Mouse (Mus musculus): ENCODE measurements around the gene Senp5. TPM values are rescaled to one million over a fixed set of nuclear protein-coding genes. Genes with fewer than 3 reads are reported as not detected.

Gene Senp5
- polyA plus RNA-seq, 1 experiment from 2014 or later: 16.1 TPM

DNA sequence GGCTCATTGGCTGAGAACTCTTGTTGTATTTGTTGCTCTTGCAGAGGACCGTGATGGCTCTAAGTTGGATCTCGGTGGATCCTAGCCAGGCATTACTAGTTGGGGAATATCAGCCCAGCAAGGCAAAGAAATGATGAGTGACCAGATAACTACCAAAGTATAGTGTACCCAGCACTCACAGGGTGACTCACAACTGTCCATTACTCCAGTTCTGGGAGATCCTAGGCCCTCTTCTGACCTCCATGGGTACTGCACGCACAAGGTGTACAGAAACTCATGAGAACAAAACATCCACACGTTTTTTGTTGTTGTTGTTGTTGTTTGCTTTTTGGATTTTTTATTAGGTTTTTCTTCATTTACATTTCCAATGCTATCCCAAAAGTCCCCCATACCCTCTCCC lies 66.5 kb downstream of the Senp5 start:
- no peak for ATAC-seq (replicated peaks; ENCODE audit: low FRiP score)

GRCm38 (mm10) chr16:31935091-31935979 lies 67.8 kb downstream of the Senp5 start:
- Histone ChIP-seq H3K4me3 (replicated peaks) (peak overlapping the region; percentile 31), H3K27ac (no peak overlapping the region), H3K36me3 (no peaks in the 10 kb centered on the region), H3K9ac (peak overlapping the region; percentile 29; the same call in 1 of the 2 replicates), H3K4me1 (peaks cover 30% of the 10 kb centered on the region), H3K4me2 (peak overlapping the region; percentile 63), H3K9me3 (replicated peaks) (no peaks in the 10 kb centered on the region), H3K27me3 (peaks cover 45% of the 10 kb centered on the region)
- WGBS: 5% methylated on average over 36 of the region's 36 CpGs
- peak; percentile 7; the same call in 1 of the 2 replicates for ATAC-seq (replicated peaks; ENCODE audit: low FRiP score)

More for the DNA sequence above, 66.5 kb downstream of the Senp5 start:
- Histone ChIP-seq H3K36me3 (no peaks in the 10 kb centered on the region), H3K4me3 (replicated peaks) (no peak overlapping the region), H3K4me1 (peaks cover 28% of the 10 kb centered on the region), H3K27ac (no peak overlapping the region), H3K9me3 (replicated peaks) (no peaks in the 10 kb centered on the region), H3K27me3 (peaks cover 45% of the 10 kb centered on the region), H3K9ac (no peak overlapping the region), H3K4me2 (no peak overlapping the region)
- WGBS: 80% methylated on average over 4 of the region's 4 CpGs

- Histone ChIP-seq H3K4me2 (peak overlapping the region; percentile 98), H3K9ac (0 out of 2 replicates have a peak overlapping the region, but pooled peaks have one; percentile 29), H3K36me3 (no peaks in the 10 kb centered on the region), H3K4me3 (replicated peaks) (peak overlapping the region; percentile 31), H3K27me3 (peaks cover 45% of the 10 kb centered on the region), H3K27ac (no peak overlapping the region), H3K9me3 (replicated peaks) (no peaks in the 10 kb centered on the region), H3K4me1 (peaks cover 30% of the 10 kb centered on the region)
- 19% methylated on average over 13 of the region's 13 CpGs for WGBS
- no peak for ATAC-seq (replicated peaks; ENCODE audit: low FRiP score)
Measured at GRCm38 (mm10) chr16:31934550-31935010, 68.5 kb downstream of the Senp5 start.

DNA sequence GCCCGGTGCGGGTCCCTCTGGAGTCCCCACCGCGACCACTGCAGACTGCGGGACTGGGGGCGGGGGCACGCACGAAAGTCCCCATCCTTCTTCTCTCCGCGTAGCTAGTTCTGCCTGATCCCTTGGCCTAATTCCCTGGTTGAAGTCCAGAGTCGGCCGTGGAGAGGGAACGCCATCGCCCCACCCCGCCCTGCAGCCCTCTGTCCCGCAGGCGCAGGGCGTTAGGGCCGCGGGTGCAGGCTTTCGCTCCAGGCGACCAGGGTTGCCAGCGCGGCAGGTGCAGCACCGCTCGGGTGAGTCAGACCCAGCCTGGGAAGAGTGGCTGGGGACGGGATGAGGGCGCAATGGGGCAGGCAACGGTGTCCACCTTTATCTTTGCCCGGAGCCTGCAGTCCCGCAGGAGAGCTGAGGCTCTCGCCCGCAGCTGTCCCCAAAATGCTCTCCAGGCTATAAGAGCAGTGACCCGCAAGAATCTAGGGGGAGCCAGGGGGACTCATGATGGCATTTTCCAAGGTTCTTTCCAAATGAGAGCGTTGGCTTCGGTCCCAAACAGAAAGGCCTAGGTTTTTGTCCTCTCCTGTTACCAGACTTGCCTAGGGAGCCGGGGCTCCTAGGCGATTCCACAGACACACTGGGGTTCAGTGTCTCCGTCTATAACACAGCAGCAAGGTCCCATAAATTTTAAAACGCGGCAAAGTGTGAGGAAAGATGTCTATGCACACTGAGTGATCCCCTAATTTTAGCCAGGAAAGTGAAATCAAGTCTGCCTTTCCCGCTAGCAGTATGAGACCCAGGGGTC lies 69.1 kb downstream of the Senp5 start, which contains the start of gene Pigz:
Pigz (plus strand) TSS at position 101 of the 799 bp plus-strand sequence.
- H3K27me3 ChIP-seq: peaks cover 45% of the 10 kb centered on the region
- H3K27ac ChIP-seq: peak within 1 kb of the TSS; percentile 46; the same call in 1 of the 2 replicates
- H3K4me2 ChIP-seq: peak within 1 kb of the TSS; percentile 98
- no peaks in the 10 kb centered on the region for H3K36me3 ChIP-seq
- H3K9me3 ChIP-seq (replicated peaks): no peaks in the 10 kb centered on the region
- H3K9ac ChIP-seq: peak within 1 kb of the TSS; percentile 48
- 8% methylated on average over 42 of the region's 42 CpGs for WGBS
- peaks cover 30% of the 10 kb centered on the region for H3K4me1 ChIP-seq
- no peak for ATAC-seq (replicated peaks; ENCODE audit: low FRiP score)
- H3K4me3 ChIP-seq (replicated peaks): peak within 1 kb of the TSS; percentile 57

- Histone ChIP-seq H3K9me3 (replicated peaks) (no peaks in the 10 kb centered on the region), H3K4me2 (peak overlapping the region; percentile 98), H3K4me1 (peaks cover 30% of the 10 kb centered on the region), H3K9ac (peak overlapping the region; percentile 48), H3K4me3 (replicated peaks) (peak overlapping the region; percentile 57), H3K36me3 (no peaks in the 10 kb centered on the region), H3K27me3 (peaks cover 45% of the 10 kb centered on the region), H3K27ac (peak overlapping the region; percentile 46; the same call in 1 of the 2 replicates)
- peak; percentile 89 for ATAC-seq (replicated peaks; ENCODE audit: low FRiP score)
- under 1% methylated on average over 49 of the region's 50 CpGs for WGBS
Measured at GRCm38 (mm10) chr16:31932840-31933697, 70.0 kb downstream of the Senp5 start.

- 64% methylated on average over 5 of the region's 5 CpGs for WGBS
- H3K4me2 ChIP-seq: peak overlapping the region; percentile 98; the same call in 1 of the 2 replicates
- no peaks in the 10 kb centered on the region for H3K9me3 ChIP-seq (replicated peaks)
- H3K27ac ChIP-seq: no peak overlapping the region
- peaks cover 30% of the 10 kb centered on the region for H3K4me1 ChIP-seq
- no peak overlapping the region for H3K9ac ChIP-seq
- no peak overlapping the region for H3K4me3 ChIP-seq (replicated peaks)
- peaks cover 45% of the 10 kb centered on the region for H3K27me3 ChIP-seq
- H3K36me3 ChIP-seq: no peaks in the 10 kb centered on the region
- ATAC-seq (replicated peaks; ENCODE audit: low FRiP score): no peak
Measured at GRCm38 (mm10) chr16:31932255-31932654, 70.8 kb downstream of the Senp5 start.

DNA sequence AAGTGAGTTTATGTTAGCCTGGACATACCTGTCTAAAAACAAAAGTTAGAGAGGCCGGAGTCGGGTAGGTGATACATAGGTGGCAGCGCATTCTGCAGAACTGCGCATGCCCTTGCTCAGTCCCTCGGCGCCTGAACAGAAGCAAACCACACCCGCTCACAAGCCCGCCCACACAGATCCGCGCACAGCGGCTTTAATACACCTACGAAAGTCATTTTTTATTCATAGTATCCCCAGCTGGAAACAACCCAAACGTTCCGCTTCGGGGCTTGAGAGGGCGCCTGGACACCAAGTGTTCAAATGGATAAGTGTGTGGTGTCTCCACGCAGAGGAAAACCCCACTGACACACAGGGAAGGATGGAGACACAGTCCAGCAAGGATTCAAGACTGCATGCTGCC lies 71.8 kb downstream of the Senp5 start:
- Histone ChIP-seq H3K27me3 (peaks cover 39% of the 10 kb centered on the region), H3K4me1 (peaks cover 31% of the 10 kb centered on the region), H3K36me3 (no peaks in the 10 kb centered on the region), H3K9ac (no peak overlapping the region), H3K4me2 (no peak overlapping the region), H3K4me3 (replicated peaks) (no peak overlapping the region), H3K9me3 (replicated peaks) (no peaks in the 10 kb centered on the region), H3K27ac (no peak overlapping the region)
- 52% methylated on average over 17 of the region's 17 CpGs for WGBS
- no peak for ATAC-seq (replicated peaks; ENCODE audit: low FRiP score)

DNA sequence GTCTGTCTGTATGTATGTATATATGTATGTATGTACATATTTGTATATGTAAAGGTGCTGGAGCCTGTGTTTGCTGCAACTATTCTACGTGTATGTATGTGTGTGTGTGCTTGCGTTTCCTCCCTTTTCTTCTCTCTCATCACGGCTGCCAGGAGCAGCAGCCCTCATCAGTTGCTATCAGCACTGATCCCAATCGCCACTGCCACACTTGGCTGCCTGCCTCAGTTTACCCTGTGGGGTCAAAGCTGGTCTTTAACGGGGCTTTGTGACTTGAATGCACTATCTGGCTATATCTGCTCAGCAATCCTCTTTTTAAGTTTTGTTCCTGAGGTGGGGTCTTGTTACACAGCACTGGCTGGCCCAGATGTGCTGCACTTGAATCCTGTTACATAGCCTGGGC lies 75.7 kb downstream of the Senp5 start:
- WGBS: 85% methylated on average over 5 of the region's 5 CpGs
- H3K4me3 ChIP-seq (replicated peaks): no peak overlapping the region
- H3K27me3 ChIP-seq: peaks cover 4% of the 10 kb centered on the region; the same call in 1 of the 2 replicates
- no peak overlapping the region for H3K27ac ChIP-seq
- no peak overlapping the region for H3K9ac ChIP-seq
- no peak for ATAC-seq (replicated peaks; ENCODE audit: low FRiP score)
- H3K4me2 ChIP-seq: no peak overlapping the region
- peaks cover 15% of the 10 kb centered on the region for H3K4me1 ChIP-seq
- no peaks in the 10 kb centered on the region for H3K36me3 ChIP-seq
- no peaks in the 10 kb centered on the region for H3K9me3 ChIP-seq (replicated peaks)

GRCm38 (mm10) chr16:31926547-31927182 lies 76.4 kb downstream of the Senp5 start:
- ATAC-seq (replicated peaks; ENCODE audit: low FRiP score): no peak; the same call in 1 of the 2 replicates
- no peaks in the 10 kb centered on the region for H3K9me3 ChIP-seq (replicated peaks)
- WGBS: 79% methylated on average over 13 of the region's 13 CpGs
- no peaks in the 10 kb centered on the region; the same call in 1 of the 2 replicates for H3K27me3 ChIP-seq
- no peaks in the 10 kb centered on the region for H3K36me3 ChIP-seq
- no peak overlapping the region for H3K4me2 ChIP-seq
- H3K9ac ChIP-seq: no peak overlapping the region
- peak overlapping the region; percentile 70 for H3K27ac ChIP-seq
- peaks cover 15% of the 10 kb centered on the region for H3K4me1 ChIP-seq
- H3K4me3 ChIP-seq (replicated peaks): no peak overlapping the region

DNA sequence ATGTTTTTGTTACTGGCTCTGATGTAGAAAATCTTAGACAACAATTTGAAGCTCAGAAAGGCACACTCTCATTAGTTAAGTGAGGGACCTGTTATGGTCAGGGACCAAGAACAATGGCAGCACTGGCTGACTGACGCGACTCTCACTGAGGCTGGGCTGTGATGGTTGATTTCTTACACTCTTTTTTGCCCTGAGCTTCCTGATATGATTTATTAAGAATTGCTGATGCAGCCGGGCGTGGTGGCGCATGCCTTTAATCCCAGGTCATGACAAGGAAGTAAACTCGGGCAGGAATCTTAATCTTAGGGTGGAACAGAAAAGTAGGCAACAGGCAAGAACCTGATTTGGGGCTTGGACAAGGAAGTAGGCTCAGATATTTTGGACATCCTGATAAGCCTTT lies 77.0 kb downstream of the Senp5 start:
- peak overlapping the region; percentile 70 for H3K27ac ChIP-seq
- 80% methylated on average over 6 of the region's 6 CpGs for WGBS
- H3K9ac ChIP-seq: no peak overlapping the region
- no peak overlapping the region for H3K4me2 ChIP-seq
- no peaks in the 10 kb centered on the region for H3K27me3 ChIP-seq
- no peak overlapping the region for H3K4me3 ChIP-seq (replicated peaks)
- no peaks in the 10 kb centered on the region for H3K9me3 ChIP-seq (replicated peaks)
- no peaks in the 10 kb centered on the region for H3K36me3 ChIP-seq
- no peak for ATAC-seq (replicated peaks; ENCODE audit: low FRiP score)
- peaks cover 13% of the 10 kb centered on the region; the same call in 1 of the 2 replicates for H3K4me1 ChIP-seq

DNA sequence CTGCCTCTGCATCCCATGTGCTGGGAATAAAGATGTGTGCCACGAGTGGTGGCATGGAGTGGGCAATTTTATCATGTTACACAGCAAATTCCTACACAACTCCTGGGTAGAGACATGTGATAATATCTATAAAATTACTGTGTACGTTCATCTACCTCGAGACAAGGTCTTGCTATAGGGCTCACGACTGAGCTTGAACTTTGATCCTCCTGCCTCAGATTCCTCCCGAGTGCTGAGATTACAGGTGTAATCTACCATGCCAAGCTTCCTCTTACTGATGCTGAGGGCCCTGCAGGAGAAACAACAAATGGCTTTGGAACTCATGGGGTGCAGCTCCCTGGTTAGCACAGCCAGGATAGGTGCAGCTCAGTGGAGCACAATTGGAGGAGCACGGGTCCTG lies 78.7 kb downstream of the Senp5 start:
- Histone ChIP-seq H3K36me3 (no peaks in the 10 kb centered on the region), H3K4me2 (no peak overlapping the region), H3K4me3 (replicated peaks) (no peak overlapping the region), H3K9ac (no peak overlapping the region), H3K27me3 (no peaks in the 10 kb centered on the region), H3K27ac (no peak overlapping the region), H3K4me1 (peaks cover 13% of the 10 kb centered on the region; the same call in 1 of the 2 replicates), H3K9me3 (replicated peaks) (no peaks in the 10 kb centered on the region)
- no peak for ATAC-seq (replicated peaks; ENCODE audit: low FRiP score)
- 78% methylated on average over 6 of the region's 6 CpGs for WGBS

Data from kidney, embryonic 15.5 days (tissue).